Mouse (Mus musculus) liver, adult 2 months (tissue): ENCODE measurements around the gene Dusp23. TPM values are rescaled to one million over a fixed set of nuclear protein-coding genes. Genes with fewer than 3 reads are reported as not detected.

Experiments
- DNase-seq: peaks from one replicate; pipeline ENCODE4 v3.0.0-alpha.2; 2011; ENCODE audit warnings: low read depth, low spot score; ENCODE audit errors: extremely low read depth
- H3K27ac ChIP-seq: fragments of 200-500 bp; replicated peaks from 2 replicates; pipeline ENCODE4 v1.5.1; 2012; ENCODE audit warnings: low read depth, mild to moderate bottlenecking, control low read depth, inconsistent platforms, low read length; ENCODE audit not compliant: insufficient read depth
- H3K27me3 ChIP-seq: fragments of 200-500 bp; 2 replicates; pipeline ENCODE4 v1.6.1; 2012; ENCODE audit warnings: mild to moderate bottlenecking, moderate library complexity, low read length, inconsistent platforms; ENCODE audit not compliant: control insufficient read depth, insufficient read depth
- H3K36me3 ChIP-seq: fragments of 200-500 bp; 2 replicates; pipeline ENCODE4 v1.6.1; 2012; ENCODE audit warnings: low read length, inconsistent platforms; ENCODE audit not compliant: control insufficient read depth, insufficient read depth
- H3K4me1 ChIP-seq: fragments of 200-500 bp; 2 replicates; pipeline ENCODE4 v1.6.1; 2011; ENCODE audit warnings: low read length; ENCODE audit not compliant: control insufficient read depth, insufficient read depth
- H3K4me3 ChIP-seq: fragments of 200-500 bp; 2 replicates; pipeline ENCODE4 v1.5.1; 2011; ENCODE audit warnings: low read depth, mild to moderate bottlenecking, control low read depth, low read length, moderate library complexity; ENCODE audit not compliant: insufficient read depth
- H3K79me2 ChIP-seq: fragments of 200-500 bp; 2 replicates; pipeline ENCODE4 v1.6.1; 2012; ENCODE audit warnings: inconsistent platforms, mild to moderate bottlenecking, low read length, moderate library complexity; ENCODE audit not compliant: control insufficient read depth, insufficient read depth
- H3K9ac ChIP-seq: fragments of 200-500 bp; 2 replicates; pipeline ENCODE4 v1.6.1; 2012; ENCODE audit warnings: low read depth, mild to moderate bottlenecking, control low read depth, inconsistent platforms, low read length
- CTCF ChIP-seq: fragments of 200-500 bp; IDR thresholded peaks from 2 replicates; pipeline ENCODE4 v1.5.1; 2011; ENCODE audit warnings: low read depth, low read length, control low read depth
- POLR2A ChIP-seq: fragments of 200-500 bp; IDR thresholded peaks from 2 replicates; pipeline ENCODE4 v1.6.1; 2011; ENCODE audit warnings: low read length, control low read depth; ENCODE audit not compliant: insufficient read depth; ENCODE audit errors: extremely low read depth
- WGBS: fragments of 180-500 bp; shearing (Covaris S2); methylation state at CpG from one replicate; pipeline ENCODE4 v1.1.7; 2018; 5-methylcytosine and 5-hydroxymethylcytosine counted together
- polyA plus RNA-seq: library from polyadenylated mRNA; depleted of rRNA; stranded (reverse); fragments of >200 nt; gene quantifications from 2 replicates; pipeline ENCODE4 v1.2.3, GENCODE M21; 2012
- total RNA-seq: library from RNA; depleted of rRNA; stranded (reverse); fragments of >200 nt; gene quantifications from 2 replicates; pipeline ENCODE4 v1.2.3, GENCODE M21; 2014

Gene Dusp23
- total and polyA plus RNA-seq, 2 experiments, result 3.5 to 44.1 TPM

DNA sequence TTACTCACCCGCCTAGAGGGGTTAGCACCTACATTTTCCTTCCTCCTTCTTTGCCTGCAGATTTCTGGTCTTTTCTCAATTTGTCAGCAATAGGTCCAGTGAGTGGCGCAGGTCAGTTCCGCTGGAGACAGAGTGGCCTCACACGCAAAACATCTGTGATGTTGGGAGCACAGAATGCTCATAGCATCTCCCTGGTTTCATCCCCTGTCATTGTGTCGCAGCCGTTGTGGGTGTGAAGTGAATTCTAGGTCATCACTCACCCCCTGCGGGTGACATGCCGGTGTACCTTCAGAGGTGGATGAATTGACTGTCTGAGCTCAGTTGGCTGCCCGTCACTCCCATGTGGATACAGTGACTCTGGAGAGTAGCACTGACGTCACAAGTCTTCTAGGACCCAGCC, 21.5 kb downstream of the Dusp23 start:
- no peak for TF ChIP-seq POLR2A
- no peak for TF ChIP-seq CTCF
- Histone ChIP-seq H3K36me3 (no peaks in the 10 kb centered on the region), H3K4me1 (no peaks in the 10 kb centered on the region), H3K4me3 (no peak overlapping the region), H3K27ac (no peak overlapping the region), H3K9ac (no peak overlapping the region), H3K79me2 (no peaks in the 10 kb centered on the region), H3K27me3 (peaks cover 4% of the 10 kb centered on the region; the same call in 1 of the 2 replicates)
- no peak for DNase-seq
- 77% methylated on average over 10 of the region's 10 CpGs for WGBS

DNA sequence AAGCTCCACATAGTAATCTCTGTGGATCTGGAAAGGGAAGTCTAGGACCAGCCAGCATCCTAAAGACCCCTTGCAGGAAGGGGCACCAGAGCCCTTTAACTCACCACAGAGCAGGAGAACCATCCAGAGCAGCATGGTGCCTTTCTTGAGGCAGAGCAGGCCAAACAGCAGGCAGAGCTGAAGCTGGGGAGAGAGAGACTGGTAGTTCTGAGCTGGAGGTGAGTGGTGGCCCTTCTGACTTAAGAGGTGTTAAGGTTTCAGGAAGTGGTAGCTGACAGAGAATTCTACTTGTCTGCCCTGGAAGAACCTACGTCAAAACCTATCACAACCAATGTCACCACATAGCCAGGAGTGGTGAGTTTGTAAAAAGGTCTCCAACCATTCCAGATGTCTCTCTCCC, 30.4 kb downstream of the Dusp23 start, which contains the start of gene Fcrl6:
Gene Fcrl6 (minus strand): TSS at position 226 of the 400 bp plus-strand sequence.
- WGBS, result 53% methylated on average over 1 of the region's 1 CpGs
- no peak for DNase-seq

DNA sequence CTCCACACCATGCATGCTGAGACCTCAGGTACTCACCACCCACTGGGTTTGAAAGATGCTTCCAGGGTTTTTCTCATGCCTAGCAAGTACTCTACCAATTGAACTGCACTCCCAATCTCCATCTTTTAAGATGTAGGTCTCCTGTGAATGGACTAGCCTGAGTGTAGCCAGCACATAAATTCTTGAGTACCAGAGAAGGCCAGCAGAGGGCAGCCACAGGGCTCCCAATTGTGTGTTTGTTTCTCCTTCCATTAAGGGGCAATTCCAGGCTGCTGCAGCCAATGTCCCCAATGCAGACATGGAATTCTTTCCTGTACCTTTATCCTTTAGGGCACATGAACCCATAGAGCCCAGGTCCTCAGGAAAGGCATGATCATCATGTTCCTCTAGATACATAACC, 38.3 kb downstream of the Dusp23 start:
- DNase-seq, result no peak
- TF ChIP-seq CTCF (peak; percentile 53; the same call in 1 of the 2 replicates), POLR2A (no peak)

More for the DNA sequence above, 30.4 kb downstream of the Dusp23 start, which contains the start of gene Fcrl6:
- H3K4me1 ChIP-seq, result no peaks in the 10 kb centered on the region
- no peaks in the 10 kb centered on the region for H3K36me3 ChIP-seq
- H3K4me3 ChIP-seq, result no peak within 1 kb of the TSS
- H3K9ac ChIP-seq, result no peak within 1 kb of the TSS
- TF ChIP-seq CTCF, result no peak
- TF ChIP-seq POLR2A, result no peak
- no peaks in the 10 kb centered on the region for H3K79me2 ChIP-seq
- no peaks in the 10 kb centered on the region for H3K27me3 ChIP-seq
- H3K27ac ChIP-seq, result no peak within 1 kb of the TSS

DNA sequence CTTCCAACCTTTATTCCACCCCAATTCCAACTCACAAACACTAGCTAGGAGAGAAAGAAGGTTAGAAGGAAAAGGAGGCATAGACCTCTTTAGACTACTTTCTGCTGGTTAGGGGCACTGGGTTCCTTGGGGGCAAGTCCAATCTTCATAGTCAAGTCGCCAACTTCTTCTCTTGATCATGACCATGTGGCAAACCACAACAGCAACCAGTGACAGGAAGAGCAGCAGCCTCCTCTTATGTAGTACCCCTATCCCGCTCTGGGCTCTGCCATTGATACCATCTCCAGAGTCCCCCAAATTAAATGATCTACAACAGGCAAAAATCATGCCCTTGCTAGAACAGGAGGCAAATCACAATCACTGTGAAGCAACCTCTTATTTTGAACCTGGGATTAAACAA, 38.8 kb downstream of the Dusp23 start:
- 85% methylated on average over 2 of the region's 2 CpGs for WGBS
- H3K79me2 ChIP-seq, result no peaks in the 10 kb centered on the region
- H3K27me3 ChIP-seq, result no peaks in the 10 kb centered on the region
- H3K4me3 ChIP-seq, result no peak overlapping the region
- no peaks in the 10 kb centered on the region; the same call in 1 of the 2 replicates for H3K4me1 ChIP-seq
- TF ChIP-seq CTCF, result no peak
- H3K27ac ChIP-seq, result no peak overlapping the region
- H3K9ac ChIP-seq, result no peak overlapping the region
- DNase-seq, result no peak
- no peaks in the 10 kb centered on the region for H3K36me3 ChIP-seq

More for the DNA sequence above, 38.3 kb downstream of the Dusp23 start:
- Histone ChIP-seq H3K4me1 (no peaks in the 10 kb centered on the region; the same call in 1 of the 2 replicates), H3K27me3 (no peaks in the 10 kb centered on the region), H3K36me3 (no peaks in the 10 kb centered on the region), H3K27ac (no peak overlapping the region), H3K9ac (no peak overlapping the region), H3K4me3 (no peak overlapping the region), H3K79me2 (no peaks in the 10 kb centered on the region)

DNA sequence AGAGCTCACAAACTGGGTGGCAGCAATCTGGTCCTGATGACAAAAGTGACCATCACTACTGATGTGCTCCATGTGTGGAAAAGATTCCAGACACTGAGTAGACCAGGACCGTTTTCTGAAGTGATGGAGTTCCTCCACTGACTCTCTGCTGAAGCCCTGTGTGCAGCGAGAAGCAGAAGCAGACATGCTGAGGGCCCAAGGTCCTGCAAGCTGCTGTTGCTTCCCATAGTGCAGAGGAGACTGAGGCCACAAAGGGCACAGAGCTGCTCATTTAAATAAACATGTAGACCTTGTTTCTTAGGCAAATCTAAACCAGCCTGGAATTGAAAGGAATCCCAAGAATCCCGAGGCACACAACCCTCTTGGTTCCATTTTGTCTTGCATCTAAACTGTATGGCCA, 39.4 kb downstream of the Dusp23 start:
- 57% methylated on average over 3 of the region's 3 CpGs for WGBS

DNA sequence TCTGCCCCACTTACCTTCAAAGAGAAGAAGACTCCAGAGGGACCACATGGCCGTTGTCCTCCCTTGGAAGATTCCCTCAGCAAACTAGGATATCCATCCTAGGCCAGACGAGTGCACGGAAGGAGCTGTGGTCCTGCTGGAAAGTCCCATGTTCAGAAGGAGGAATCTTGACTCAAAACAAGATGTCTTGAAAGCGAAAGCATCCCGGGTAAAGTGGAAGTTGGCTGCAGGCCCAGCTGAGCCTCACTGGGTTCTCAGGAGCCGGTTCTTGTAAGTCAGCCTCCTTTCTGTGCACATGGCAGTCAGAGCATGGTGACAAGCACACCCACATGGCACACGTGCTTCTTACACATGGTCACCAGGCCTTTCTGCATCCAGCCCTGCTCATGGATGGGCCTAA, 42.4 kb downstream of the Dusp23 start, which contains the start of gene Slamf8:
Gene Slamf8 (minus strand): TSS at position 184 of the 400 bp plus-strand sequence.
- TF ChIP-seq CTCF (no peak), POLR2A (no peak)
- no peaks in the 10 kb centered on the region for H3K36me3 ChIP-seq
- no peaks in the 10 kb centered on the region; the same call in 1 of the 2 replicates for H3K4me1 ChIP-seq
- WGBS, result 67% methylated on average over 7 of the region's 7 CpGs
- H3K27me3 ChIP-seq, result no peaks in the 10 kb centered on the region
- no peak within 1 kb of the TSS for H3K27ac ChIP-seq
- H3K79me2 ChIP-seq, result no peaks in the 10 kb centered on the region
- H3K9ac ChIP-seq, result no peak within 1 kb of the TSS
- peak; percentile 40 for DNase-seq
- H3K4me3 ChIP-seq, result no peak within 1 kb of the TSS

More for the DNA sequence above, 39.4 kb downstream of the Dusp23 start:
- Histone ChIP-seq H3K27me3 (no peaks in the 10 kb centered on the region), H3K4me1 (no peaks in the 10 kb centered on the region; the same call in 1 of the 2 replicates), H3K9ac (no peak overlapping the region), H3K79me2 (no peaks in the 10 kb centered on the region), H3K27ac (no peak overlapping the region), H3K4me3 (no peak overlapping the region), H3K36me3 (no peaks in the 10 kb centered on the region)
- TF ChIP-seq CTCF (no peak), POLR2A (no peak)
- no peak for DNase-seq
